Mouse (Mus musculus): ENCODE measurements around the gene Smtn.

Smtn gene

DNA sequence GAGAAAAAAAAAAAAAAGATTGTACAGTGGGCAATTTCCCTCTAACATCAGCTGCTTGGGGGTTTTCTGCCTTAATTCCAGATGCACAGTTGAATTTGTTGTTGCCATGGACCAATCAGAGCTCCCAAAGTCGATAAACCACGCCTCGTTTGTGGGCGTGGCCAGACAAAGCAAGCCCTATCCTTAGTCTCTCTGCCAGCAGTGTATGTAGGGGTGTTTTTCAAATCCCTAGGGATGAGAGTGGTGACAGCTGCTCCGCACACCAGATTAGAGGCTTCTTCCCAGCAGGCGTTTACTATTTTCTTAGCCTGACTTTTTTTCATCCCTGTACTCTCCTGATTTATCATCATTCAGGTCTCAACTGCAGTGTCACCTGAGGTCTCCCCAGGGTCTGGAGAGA, 7.6 kb upstream of the Smtn start:
- DNase-seq (ENCODE audit: inconsistent ontology term), result no peak

DNA sequence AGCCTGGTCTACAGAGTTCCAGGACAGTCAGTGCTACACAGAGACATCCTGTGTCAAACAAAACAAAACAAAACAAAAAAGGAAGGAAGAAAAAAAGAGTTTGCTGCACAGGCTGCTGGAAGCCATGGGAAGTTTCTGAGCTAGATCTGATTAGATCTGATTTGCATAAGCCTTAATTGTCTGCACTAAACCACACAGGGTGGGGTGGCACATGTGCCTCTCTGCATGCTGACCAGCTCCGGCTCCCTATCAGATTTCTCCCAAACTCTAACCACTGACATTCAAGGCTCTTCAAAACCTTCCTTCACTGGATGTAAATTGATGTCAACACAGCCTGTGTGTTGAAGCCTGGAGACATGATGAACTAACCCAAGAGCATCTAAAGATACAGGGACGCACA, 6.6 kb upstream of the Smtn start:
- no peak for DNase-seq (ENCODE audit: inconsistent ontology term)

DNA sequence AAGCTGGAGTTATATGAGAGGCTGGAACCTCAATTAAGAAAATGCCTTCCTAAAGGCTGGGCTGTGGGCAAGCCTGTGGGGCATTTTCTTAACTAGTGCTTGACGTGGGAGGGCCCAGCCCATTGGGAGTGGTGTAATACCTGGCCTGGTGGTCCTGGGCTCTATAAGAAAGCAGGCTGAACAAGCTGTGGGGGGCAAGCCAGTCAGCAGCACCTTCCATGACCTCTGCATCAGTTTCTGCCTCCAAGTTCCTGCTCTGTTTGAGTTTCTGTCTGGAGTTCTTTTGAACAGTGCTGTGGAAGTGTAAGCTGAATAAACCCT, 5.8 kb upstream of the Smtn start:
- DNase-seq (ENCODE audit: inconsistent ontology term), result no peak

DNA sequence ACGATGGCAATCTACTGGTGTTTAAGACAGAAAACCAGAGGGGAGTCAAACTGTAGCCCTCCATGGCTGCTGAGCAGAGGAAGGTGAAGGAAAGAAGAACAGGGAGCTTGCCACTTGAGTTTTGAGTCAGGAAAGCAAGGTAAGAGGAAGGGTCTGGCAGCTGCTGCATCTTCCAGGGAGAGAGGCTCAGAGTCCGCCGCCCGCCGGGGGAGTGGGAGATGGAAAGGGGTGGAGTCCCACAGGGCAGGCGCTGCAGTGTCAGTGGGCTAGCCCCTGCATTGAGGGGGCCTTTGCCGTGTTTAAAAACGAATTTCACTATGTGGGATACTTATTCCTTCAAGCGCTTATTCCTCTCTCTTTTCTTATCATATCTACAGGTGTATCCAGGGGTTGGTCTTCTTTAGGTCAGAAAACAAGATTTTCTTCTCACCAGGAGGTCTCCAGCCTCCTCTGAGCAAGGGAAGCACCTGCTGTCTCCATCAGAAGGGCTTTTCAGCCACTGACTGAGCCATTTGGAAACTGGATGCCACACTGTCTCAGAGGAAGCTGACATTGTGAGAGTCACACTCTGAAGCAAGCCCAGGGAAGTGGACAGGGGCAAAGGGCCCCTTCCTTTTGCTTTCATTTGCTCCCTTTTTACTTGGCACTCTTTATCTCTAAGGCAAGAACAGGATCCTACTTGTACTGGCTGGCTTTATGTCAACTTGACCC, 5.3 kb upstream of the Smtn start:
- DNase-seq (ENCODE audit: inconsistent ontology term), result no peak

DNA sequence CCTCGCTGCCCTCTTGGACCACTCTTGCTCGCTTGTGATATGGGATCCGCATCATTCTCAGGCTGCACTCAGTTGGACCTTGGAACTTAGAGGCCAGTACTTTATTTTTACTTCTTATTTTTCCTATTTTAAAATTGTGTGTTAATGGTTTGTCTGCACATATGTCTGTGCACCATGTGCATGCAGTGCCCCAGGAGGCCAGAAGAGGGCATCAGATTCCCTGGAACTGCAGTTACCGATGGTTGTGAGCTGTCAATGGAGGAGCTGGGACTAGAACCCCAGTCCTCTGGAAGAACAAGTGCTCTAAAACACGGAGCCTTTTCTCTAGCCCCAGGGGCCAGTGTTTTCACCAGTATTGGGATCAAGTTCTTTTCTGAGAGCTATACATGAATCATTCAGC, 4.0 kb upstream of the Smtn start:
- DNase-seq (ENCODE audit: inconsistent ontology term), result no peak

DNA sequence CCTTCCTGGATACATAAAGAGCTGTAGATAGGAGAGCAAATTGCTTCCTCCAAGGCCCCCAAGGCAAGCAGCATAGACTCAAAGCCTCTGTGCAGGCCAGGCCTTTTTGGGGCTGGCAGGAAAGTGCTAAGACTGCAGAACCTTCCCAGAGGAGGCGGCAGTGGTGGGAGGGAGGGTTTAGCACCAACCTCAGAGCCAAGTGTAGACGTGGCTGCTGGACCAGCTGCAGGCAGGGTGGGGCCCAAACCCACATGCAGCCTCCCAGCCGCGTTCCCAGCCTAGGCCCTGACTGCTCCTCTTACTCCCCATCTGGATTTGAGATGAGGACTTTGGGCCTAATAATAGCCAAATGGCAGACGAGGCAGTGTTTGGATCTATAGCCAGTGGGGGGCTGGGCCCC, 2.6 kb upstream of the Smtn start:
- DNase-seq (ENCODE audit: inconsistent ontology term), result no peak

DNA sequence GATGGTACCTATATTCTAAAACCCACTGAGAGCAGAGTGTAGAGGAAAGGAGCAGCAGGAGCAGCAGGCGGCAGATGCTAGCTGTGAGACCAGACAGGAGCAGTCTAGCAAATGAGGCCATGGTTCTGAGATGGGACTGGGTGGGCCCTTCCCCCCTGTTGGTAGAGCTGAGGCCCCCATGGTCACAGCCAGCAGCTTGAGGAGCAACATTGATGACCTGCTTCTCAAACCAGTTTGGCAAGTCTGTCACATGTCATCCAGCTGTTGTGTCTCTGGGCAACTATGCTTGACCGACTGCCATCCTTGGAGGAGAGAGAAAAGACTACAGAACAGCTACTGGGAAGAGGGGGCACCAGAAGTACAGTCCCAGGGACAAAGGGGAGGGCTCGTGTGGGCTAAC, 1.5 kb upstream of the Smtn start:
- DNase-seq (ENCODE audit: inconsistent ontology term), result no peak

DNA sequence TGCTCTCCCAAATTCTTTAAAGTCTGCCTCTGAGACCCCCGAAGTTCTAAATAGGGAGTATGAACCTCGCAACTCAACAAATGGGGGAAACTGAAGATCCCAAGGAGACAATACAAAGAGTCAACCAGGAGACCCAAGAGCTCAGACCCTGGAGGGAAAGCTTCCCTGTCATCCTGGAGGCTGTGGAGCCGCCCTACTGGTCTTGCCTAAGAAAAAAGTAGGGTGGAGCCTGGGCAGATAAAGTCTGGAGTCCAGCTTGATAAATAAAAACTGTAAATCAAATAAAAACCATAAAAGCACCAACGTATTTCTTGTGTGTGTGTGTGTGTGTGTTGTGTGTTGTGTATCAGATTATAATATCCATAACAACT, 601 bp downstream of the Smtn start:
- DNase-seq (ENCODE audit: inconsistent ontology term), result no peak

DNA sequence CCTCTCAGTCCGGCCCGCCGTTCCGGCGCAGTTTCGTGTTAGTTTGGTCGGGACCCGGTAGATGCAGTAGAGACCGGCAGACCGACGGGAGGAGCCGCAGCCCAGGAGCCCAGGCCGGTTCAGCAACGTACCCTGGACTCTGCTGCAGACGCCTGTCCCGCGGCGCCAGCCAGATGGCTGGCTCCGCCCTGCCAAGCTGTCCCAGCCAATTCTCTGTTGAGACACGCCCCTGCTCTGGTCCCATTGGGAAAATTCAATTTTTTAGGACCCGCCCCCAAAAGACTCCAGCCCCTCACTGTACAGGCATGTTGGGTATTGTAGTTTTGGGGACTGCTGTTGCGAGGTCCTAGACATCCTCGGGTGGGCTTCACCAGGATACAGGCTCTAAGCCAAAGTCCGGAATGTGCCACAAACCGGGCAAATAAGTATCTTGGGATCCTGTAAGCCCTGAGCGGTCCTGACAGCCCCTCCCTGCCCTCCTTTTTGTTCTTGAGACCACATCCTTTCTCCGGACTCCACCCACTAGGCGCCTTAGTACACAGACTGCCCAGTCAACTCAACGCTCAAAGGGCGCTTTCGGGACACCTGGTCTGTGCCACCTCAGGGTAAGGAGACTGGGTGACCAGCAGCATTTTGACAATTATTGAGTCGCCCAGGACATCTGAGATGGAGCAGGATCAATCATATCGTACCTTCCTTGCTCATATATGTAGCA, 1.1 kb downstream of the Smtn start:
- peak; percentile 92 for DNase-seq (ENCODE audit: inconsistent ontology term)

DNA sequence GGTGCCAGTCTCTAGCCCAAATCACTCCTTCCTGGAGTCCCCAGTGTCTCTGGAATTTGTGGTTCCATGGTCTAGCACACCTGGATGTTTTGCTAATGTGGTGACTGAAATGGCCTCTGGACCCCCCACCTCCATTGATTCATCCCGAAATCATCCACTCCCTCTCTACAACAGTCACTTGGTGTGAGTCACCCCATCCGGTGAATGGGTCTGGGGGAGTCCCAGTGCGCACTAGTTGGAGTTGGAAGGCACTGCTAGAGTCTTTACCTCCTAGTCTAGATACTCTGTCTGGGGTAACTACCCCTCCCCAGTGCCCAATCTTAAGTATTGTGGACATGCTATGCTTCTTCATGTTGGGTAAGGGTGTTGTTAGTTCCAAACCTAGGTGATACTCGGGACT, 2.1 kb downstream of the Smtn start:
- peak; percentile 45 for DNase-seq (ENCODE audit: inconsistent ontology term)

DNA sequence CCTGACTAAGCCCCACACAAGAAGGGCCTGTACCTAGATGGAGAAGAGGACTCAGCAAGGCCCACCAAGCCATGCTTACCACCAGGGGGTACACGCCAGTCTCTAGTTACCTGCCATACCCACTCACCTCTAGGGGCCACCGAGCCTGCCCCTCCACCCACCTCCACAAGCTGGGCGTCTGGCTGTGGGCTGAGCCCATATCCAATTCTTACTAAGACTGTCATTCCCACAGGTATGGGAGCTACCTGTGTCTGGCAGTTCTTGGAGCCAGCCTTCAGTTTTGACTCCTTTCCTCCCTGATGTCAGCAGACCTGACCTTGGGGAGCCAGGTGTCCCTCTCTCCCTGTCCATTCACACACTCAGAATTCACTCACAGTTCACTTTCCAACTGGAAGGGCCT, 2.7 kb downstream of the Smtn start:
- no peak for DNase-seq (ENCODE audit: inconsistent ontology term)

DNA sequence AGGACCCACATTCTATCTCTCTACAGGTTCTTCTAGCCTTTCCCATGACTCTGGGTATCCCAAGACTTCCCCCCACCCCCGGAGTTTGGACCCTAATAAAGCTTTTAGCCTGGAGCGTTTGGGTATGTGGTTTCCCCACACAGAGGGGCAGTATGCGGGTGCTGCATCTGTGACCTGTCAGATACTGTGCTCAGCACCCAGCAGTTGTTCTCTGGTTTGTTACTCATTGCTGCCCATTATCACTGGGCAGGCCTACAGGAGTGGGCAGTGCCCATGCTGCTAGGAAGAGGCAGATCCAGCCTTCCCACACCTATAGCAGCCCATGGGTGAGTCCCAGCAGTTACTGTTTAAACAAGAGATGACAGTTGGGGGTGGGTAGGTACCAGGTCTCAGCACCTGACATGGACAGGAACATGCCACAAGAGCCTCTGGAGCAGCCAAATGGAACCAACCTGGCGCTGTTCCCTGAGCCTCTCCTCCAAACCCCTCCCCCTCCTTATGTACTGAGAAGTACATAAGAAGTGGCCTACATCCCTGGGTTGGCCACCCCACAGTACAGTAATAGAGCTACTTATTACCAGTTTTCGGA, 3.6 kb downstream of the Smtn start:
- no peak for DNase-seq (ENCODE audit: inconsistent ontology term)

DNA sequence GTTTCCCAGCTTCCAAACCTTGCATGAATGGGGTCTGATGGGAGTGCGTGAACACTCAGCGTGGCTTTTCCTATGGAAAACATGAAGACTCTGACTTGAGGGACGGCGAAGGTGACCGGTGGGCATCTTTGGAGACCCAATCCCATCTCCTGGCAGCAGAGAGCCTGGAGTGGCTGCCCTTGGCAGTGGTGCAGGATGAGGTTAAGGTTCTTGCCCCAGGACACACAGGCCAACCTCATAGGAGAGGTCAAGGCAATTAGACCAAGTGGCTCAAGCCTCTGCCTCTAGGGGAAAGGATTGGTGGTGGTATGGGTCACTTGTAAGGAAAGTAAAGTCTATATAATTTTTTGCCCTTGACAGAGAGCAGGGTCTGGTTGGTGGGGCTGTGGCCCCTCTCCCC, 4.3 kb downstream of the Smtn start:
- DNase-seq (ENCODE audit: inconsistent ontology term), result no peak

DNA sequence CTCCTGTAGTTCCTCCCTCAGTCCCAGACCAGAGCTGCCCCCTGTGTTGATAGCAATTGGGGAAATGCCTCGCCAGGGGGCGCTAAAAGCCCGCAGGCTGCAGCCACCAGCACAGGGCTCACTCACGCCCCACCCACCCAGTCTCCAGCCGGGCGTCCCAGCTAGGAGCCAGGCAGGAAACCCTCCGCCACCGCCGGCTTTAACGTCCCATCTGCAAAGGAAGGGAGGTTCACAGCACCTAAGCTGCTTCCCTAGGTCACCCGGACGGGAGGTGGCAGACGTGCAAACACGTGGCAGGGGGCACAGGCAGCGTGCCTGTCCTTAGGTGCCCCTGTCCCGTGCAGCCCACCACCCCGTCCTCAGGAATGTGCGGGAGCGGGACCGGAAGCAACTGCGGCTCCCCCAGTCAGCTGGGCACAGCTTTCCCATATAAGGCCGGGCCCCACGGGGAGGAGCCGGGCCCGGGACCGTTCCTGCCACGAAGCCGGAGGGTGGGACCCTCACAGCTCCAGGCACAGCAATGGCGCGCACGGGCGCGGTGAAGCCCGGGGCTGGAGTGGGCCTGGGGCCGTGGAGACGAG, 4.9 kb downstream of the Smtn start:
- DNase-seq (ENCODE audit: inconsistent ontology term), result peak; percentile 95

DNA sequence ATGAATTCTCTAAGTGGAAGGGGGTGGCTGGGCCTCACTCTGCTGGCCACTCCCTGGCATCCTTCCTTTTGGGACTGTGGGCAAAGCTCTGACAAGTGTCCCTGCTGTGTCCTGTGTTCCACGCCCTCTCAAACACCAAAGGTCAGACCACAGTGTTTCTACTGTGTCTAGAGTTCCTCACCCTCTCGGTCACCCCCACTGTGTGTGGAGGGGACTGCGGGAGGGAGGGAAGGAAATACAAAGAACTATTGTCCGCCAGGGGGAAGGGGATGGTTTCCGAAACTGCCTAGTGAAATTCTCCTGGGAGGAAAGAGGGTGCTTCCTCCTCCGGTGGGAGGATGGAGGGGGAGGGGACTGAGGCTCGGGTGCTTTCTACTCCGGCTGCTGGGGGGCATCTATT, 5.5 kb downstream of the Smtn start:
- peak; percentile 83 for DNase-seq (ENCODE audit: inconsistent ontology term)

DNA sequence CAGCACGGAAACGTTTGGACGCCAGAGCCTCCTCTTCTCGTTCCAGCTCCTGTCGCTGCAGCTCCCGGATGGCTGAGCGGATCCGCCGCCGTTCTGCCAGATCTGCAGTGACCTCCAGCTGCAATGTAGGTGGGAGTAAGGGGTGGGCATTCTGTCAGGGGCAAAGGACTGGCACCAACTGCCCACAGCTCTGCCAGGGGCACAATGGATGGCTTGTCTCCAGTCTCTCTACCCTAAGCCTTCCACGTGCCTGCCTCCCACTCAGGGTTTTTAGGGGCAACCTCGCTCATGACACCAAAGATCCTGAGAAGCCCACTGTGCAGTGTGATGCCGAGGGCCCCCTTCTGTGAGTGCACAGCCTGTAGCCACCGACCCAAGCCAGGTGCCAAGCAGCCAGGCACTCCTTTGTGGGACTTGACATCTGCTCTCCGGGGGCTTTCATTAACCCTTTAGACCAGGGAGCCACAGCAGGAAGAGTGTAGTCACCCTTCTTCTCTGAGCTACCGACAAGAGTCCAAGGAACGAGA, 6.9 kb downstream of the Smtn start:
- no peak for DNase-seq (ENCODE audit: inconsistent ontology term)

DNA sequence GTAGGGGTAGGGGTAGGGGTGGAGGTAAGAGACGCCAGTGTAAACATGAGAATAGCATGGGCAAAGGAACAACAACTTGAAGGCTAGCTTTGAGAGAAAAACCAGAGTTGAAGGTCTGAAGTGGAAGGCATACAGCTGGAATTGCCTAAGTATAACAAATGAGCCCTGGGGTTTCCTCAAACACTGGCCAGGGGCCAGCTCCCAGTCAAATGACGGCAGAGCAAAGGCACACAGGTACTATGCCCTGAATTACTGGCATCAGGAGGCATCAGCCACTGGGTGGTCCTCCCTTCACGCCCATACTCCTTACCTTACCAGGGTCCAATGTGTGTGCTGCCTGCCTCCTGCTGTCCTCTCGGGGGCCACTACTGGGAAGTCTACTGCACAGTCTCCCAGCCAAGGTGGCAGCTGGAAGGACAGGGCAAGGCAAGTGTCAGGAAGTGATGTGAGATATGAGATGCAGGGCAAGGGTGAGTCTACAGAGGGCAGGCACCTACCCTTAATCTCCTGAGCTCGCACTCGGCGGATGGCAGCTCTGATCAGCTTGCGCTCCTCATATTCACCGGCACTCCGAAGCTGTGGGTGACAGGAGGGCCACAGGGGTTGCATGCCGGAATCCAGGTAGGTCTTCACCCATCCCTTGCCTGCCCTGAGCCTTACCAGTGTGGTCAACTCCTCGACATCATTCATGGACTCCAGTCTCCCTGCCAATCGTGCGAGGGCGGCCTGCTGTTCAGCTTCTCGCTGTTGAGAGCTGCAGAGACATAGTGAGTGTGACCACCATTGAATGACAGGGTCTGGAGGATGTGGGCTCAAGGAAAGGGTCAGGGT, 8.1 kb downstream of the Smtn start:
- DNase-seq (ENCODE audit: inconsistent ontology term), result no peak

DNA sequence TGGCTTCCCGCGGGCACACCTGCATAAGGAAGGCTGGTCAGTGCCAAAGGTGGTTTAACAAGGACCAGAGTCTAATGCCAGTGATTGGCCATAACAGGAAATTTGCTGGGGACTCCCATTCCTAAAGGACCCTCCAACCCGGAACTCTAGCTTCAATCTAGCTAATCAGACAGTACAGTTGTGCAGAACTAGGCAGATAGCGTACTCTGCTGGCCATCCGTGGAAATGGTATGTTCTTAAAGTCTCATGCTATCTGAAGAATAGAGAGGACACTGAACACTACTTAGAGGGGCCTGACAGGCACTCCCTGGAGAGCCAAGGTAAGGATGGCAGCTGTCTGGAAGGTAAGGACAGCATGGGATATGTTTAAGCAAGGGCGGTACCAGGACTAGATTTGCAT, 8.8 kb downstream of the Smtn start:
- no peak for DNase-seq (ENCODE audit: inconsistent ontology term)

DNA sequence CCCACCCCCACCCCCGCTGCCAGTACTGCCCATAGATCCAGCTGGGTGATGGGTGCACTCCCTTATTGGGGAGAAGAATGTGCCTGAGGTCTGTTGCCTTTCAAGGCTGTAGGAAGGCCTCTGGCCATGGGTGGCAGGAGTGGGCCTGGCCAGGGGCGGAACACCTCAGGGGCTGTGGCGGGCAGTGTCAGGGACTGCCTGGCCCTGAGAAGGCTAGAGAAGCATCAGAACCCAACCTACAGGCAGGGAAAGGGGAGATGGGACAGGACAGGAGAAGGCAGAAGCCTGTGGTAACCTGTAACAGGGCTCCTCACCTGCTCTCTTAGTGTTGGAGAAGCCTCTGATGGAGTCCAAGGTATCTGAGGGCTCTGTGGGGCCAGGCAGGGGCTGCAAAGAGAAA, 9.7 kb downstream of the Smtn start:
- DNase-seq (ENCODE audit: inconsistent ontology term), result no peak

DNA sequence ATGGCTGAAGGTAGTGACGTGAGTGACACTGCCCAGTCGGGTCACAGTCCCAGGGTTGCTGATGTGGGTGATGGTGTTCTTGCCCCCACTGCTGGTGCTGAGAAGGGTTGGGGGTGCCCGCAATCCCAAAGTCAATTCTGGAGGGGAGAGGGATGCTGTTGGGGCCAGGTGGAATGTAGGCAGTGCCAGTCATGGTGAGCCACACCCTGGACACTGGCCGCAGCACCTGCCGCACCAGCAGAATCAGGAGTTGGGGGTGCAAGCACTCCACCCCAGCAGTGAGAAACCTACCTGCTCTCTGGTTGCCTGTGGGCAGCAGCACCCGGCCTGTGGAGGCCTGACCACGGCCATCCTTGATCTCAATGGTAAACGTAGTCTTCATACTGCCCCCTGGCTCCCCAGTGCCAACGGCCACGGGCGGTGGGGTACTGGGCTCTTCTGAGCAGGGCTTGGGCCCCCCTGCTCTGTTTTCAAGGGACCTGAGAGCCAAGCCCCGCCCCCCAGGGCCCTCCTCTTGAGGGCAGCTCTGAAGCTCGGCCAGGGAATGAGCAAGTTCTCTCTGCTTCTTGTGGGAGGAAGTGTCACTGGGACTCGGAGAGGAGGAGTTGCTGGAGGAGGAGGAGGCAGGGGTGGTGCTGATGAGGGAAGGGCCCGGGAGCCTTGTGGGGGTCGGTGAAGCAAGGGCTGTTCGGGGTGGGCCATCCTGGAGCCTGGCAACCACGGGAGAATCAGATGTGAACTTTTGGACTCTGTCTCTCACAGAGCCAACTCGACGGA, 10.7 kb downstream of the Smtn start:
- DNase-seq (ENCODE audit: inconsistent ontology term), result no peak

DNA sequence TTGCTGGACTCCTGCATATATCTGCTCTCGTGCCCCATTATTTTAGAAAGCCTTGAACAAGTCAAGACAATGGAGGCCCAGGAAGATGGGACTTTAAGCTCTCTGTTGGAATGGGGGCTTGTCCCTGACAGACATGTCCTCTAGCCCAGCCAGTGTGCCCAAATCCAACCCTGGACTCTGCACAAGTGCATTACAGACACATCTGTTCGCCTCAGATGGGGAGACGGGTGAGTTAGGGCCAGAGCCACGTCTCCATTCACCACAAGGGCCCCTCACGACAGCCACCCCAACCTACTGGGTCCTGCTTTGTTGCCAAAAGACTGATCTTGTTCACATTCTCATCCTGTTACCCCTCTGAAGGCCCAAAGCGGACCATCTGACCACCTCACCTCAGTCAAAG, 12.2 kb downstream of the Smtn start:
- DNase-seq (ENCODE audit: inconsistent ontology term), result no peak
